Mouse (Mus musculus) lung, embryonic 16.5 days (tissue): ENCODE measurements at regions not wholly inside any gene's neighbourhood (a gene's known extent, or its start where the extent isn't known, plus 50 kb on each side); places are given as distances from the start of the nearest gene placed in this dataset.

Experiments
- ATAC-seq: fragments of 200-750 bp; cut with Nextera tagmentation; 2 replicates; pipeline ENCODE4 v1.8.0; 2017; ENCODE audit warnings: low read depth, mild to moderate bottlenecking, moderate library complexity
- H3K27ac ChIP-seq: fragments of 300-500 bp; sonication (generic); 2 replicates; pipeline ENCODE4 v1.5.1; 2014; ENCODE audit warnings: mild to moderate bottlenecking, control low read depth, low read length
- H3K27me3 ChIP-seq: fragments of 300-500 bp; sonication (generic); 2 replicates; pipeline ENCODE4 v1.6.1; 2014; ENCODE audit warnings: low read depth, low read length, mixed read lengths; ENCODE audit not compliant: control insufficient read depth, insufficient read depth
- H3K36me3 ChIP-seq: fragments of 300-500 bp; sonication (generic); 2 replicates; pipeline ENCODE4 v1.6.1; 2014; ENCODE audit warnings: low read length; ENCODE audit not compliant: control insufficient read depth, insufficient read depth
- H3K4me1 ChIP-seq: fragments of 300-500 bp; sonication (generic); replicated peaks from 2 replicates; pipeline ENCODE4 v1.6.1; 2014; ENCODE audit warnings: low read length, mixed read lengths; ENCODE audit not compliant: control insufficient read depth, insufficient read depth
- H3K4me2 ChIP-seq: fragments of 300-500 bp; sonication (generic); 2 replicates; pipeline ENCODE4 v1.6.1; 2014; ENCODE audit warnings: low read depth, low read length, control low read depth
- H3K4me3 ChIP-seq: fragments of 300-500 bp; sonication (generic); 2 replicates; pipeline ENCODE4 v1.5.1; 2014; ENCODE audit warnings: mild to moderate bottlenecking, low read length, control low read depth
- H3K9ac ChIP-seq: fragments of 300-500 bp; sonication (generic); 2 replicates; pipeline ENCODE4 v1.6.1; 2014; ENCODE audit warnings: low read length, control low read depth
- H3K9me3 ChIP-seq: fragments of 300-500 bp; sonication (generic); 2 replicates; pipeline ENCODE4 v1.6.1; 2016; ENCODE audit warnings: low read length; ENCODE audit not compliant: control insufficient read depth
- WGBS: fragments of 180-500 bp; shearing (Covaris S2); extraction: QIAGEN DNeasy Blood & Tissue Kit; methylation state at CpG from one replicate; pipeline ENCODE4 v1.1.7; 2014; 5-methylcytosine and 5-hydroxymethylcytosine counted together

- Histone ChIP-seq H3K9ac (no peak overlapping the region), H3K4me2 (peak overlapping the region; percentile 31; the same call in 1 of the 2 replicates), H3K4me3 (0 out of 2 replicates have a peak overlapping the region, but pooled peaks have one; percentile 3), H3K4me1 (no peaks in the 10 kb centered on the region), H3K27me3 (no peaks in the 10 kb centered on the region), H3K9me3 (no peaks in the 10 kb centered on the region), H3K36me3 (no peaks in the 10 kb centered on the region), H3K27ac (no peak overlapping the region)
- 0 out of 2 replicates have a peak, but pooled peaks have one; percentile 34 for ATAC-seq
- 40% methylated on average over 13 of the region's 13 CpGs for WGBS
These were observed 82.7 kb upstream of the Lingo2 start for GRCm38 (mm10) chr4:37034200-37034599.
